In the genomic region with DNA sequence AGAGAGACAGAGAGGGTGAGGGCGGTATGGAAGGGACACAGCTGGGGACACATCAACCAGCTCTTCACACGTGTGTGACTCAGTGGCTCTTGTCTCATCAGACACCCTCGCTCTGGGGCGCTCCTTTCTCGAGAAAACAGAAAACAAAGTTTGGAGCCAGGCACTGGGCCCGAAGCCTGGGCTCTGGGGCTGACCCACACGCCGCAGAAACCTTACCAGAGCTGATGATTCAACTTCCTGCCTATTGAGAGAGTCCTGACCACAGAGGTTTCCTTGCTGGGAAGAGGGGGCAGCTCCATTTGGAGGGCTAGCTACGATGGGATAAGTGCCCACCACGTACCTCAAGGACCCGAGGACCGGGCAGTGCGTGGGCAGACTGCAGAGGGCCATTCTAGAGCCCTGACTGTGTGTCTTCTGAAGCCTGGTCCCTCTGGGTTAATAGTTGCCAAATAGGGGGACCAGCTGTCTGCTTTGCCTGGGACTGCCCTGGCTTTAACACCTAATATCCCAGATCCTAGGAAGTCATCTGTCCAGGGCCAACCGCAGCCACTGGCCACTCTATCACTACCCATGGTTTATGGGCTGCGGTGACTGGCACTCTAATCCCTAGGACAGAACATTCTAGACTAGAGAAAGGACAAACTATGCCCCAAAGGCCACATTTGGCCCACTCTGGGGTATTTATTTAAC, we compare ENCODE assay signal across 22 mouse cellular contexts. TPM values are rescaled to one million over a fixed set of nuclear protein-coding genes. Genes with fewer than 3 reads are reported as not detected.
DNase-seq lines count a peak whose midpoint lies in the region; ATAC-seq and TF ChIP-seq lines count a peak whose summit lies in the region.
"Had no signal": no experiment of that assay in that cellular context is flagged by ENCODE, and none has a peak within 500 bp of the region (broad histone marks: within the 10 kb centered on the region; RNA-seq: fewer than 3 reads in every experiment).

No protein-coding gene starts in this region.

- H3K27ac ChIP-seq in heart, embryonic 11.5 days (ENCODE audit: low read depth, low read length): no peak overlapping the region
- H3K27ac ChIP-seq in left cerebral cortex, adult 2 months: no peak overlapping the region
- no peak overlapping the region for H3K27ac ChIP-seq in midbrain, postnatal 0 days (ENCODE audit: low read depth, low read length)
- H3K27ac ChIP-seq: hindbrain, embryonic 14.5 days; limb, embryonic 12.5 days; liver, embryonic 12.5 days; lung, embryonic 15.5 days; midbrain, embryonic 15.5 days had no signal

- no peak for TF ChIP-seq CTCF in left cerebral cortex, adult 2 months (IDR thresholded peaks at IDR 0.05)
- TF ChIP-seq CTCF in midbrain, postnatal 0 days (IDR thresholded peaks at IDR 0.05): no peak

- H3K27me3 ChIP-seq in heart, embryonic 11.5 days (ENCODE audit: control insufficient read depth, insufficient read depth, low read length): no peaks in the 10 kb centered on the region
- H3K27me3 ChIP-seq in midbrain, postnatal 0 days (ENCODE audit: insufficient read depth, low read length): no peaks in the 10 kb centered on the region
- H3K27me3 ChIP-seq: limb, embryonic 12.5 days; liver, embryonic 12.5 days; lung, embryonic 15.5 days; midbrain, embryonic 15.5 days had no signal

- H3K4me1 ChIP-seq in heart, embryonic 11.5 days (ENCODE audit: control insufficient read depth, insufficient read depth, low read length): peaks cover 5% of the 10 kb centered on the region; the same call in 1 of the 2 replicates
- no peaks in the 10 kb centered on the region for H3K4me1 ChIP-seq in midbrain, postnatal 0 days (ENCODE audit: insufficient read depth, low read length)
- H3K4me1 ChIP-seq: midbrain, embryonic 15.5 days had no signal

- no peak overlapping the region for H3K4me3 ChIP-seq in heart, embryonic 11.5 days (ENCODE audit: low read depth, low read length)
- H3K4me3 ChIP-seq in left cerebral cortex, adult 2 months: no peak overlapping the region
- no peak overlapping the region for H3K4me3 ChIP-seq in midbrain, postnatal 0 days (ENCODE audit: low read depth, low read length)
- H3K4me3 ChIP-seq: erythroblast, embryonic 14.5 days; limb, embryonic 12.5 days; liver, embryonic 12.5 days; lung, embryonic 15.5 days; midbrain, embryonic 15.5 days had no signal

- no peak overlapping the region for H3K9ac ChIP-seq in heart, embryonic 11.5 days (ENCODE audit: low read depth, low read length)
- H3K9ac ChIP-seq in midbrain, postnatal 0 days (replicated peaks; ENCODE audit: low read length, poor library complexity, severe bottlenecking): no peak overlapping the region
- H3K9ac ChIP-seq: hindbrain, embryonic 14.5 days; limb, embryonic 12.5 days; liver, embryonic 12.5 days; lung, embryonic 15.5 days; midbrain, embryonic 15.5 days had no signal

- H3K4me2 ChIP-seq in heart, embryonic 11.5 days: no peak overlapping the region
- no peak overlapping the region for H3K4me2 ChIP-seq in midbrain, postnatal 0 days (ENCODE audit: low read depth, low read length, poor library complexity, severe bottlenecking)
- H3K4me2 ChIP-seq: hindbrain, embryonic 14.5 days; limb, embryonic 12.5 days; liver, embryonic 12.5 days; lung, embryonic 15.5 days; midbrain, embryonic 15.5 days had no signal

- 74% methylated on average over 15 of the region's 15 CpGs for WGBS in heart, embryonic 11.5 days (ENCODE audit: insufficient replicate concordance)
- 96% methylated on average over 15 of the region's 15 CpGs for WGBS in midbrain, postnatal 0 days

- DNase-seq in heart, adult 9 months (ENCODE audit: low spot score in 2 of 2): peak; percentile 28 to 33
- DNase-seq in NIH3T3 (ENCODE audit: low read depth): peak; percentile 80
- DNase-seq in spleen, adult 18-20 months: no peak
- no peak for DNase-seq in left cerebral cortex, adult 2 months (ENCODE audit: extremely low spot score in 1 of 2, low spot score in 2 of 2)
- DNase-seq in midbrain, postnatal 0 days (ENCODE audit: low spot score): no peak
- DNase-seq: cerebellum, adult 8-10 months; heart, postnatal 10 days; kidney, adult 8-10 months; kidney, postnatal 36 days; retina, postnatal 1 day; thymus, adult 2 months had no signal

- no peak for ATAC-seq in heart, embryonic 11.5 days (replicated peaks; ENCODE audit: insufficient number of reproducible peaks, low FRiP score, low TSS enrichment)
- ATAC-seq in hematopoietic stem cell, adult 5-6 weeks (replicated peaks in 1 of 2; ENCODE audit: insufficient read depth in 1 of 2, low FRiP score in 2 of 2, low TSS enrichment in 1 of 2, low read depth in 1 of 2, poor library complexity in 2 of 2, severe bottlenecking in 2 of 2): peak; percentile 25 to 62; a peak in 3 of 4 replicates
- no peak for ATAC-seq in midbrain, postnatal 0 days (ENCODE audit: low FRiP score)
- ATAC-seq: CD4-positive, CD25-positive, alpha-beta regulatory T cell, adult 4 months; forebrain, embryonic 16.5 days; liver, embryonic 12.5 days; midbrain, embryonic 15.5 days had no signal

- no peaks in the 10 kb centered on the region for H3K36me3 ChIP-seq in heart, embryonic 11.5 days (ENCODE audit: control insufficient read depth, insufficient read depth, low read length)
- H3K36me3 ChIP-seq in midbrain, postnatal 0 days (ENCODE audit: insufficient read depth, low read length): no peaks in the 10 kb centered on the region
- H3K36me3 ChIP-seq: G1E; limb, embryonic 12.5 days; liver, embryonic 12.5 days; lung, embryonic 15.5 days; midbrain, embryonic 15.5 days had no signal

- intact Hi-C loops in left cerebral cortex, adult 2 months (cut with DNase I): no loop called here

- H3K9me3 ChIP-seq in heart, embryonic 11.5 days (replicated peaks; ENCODE audit: control insufficient read depth, low read length): no peaks in the 10 kb centered on the region; the same call in 1 of the 2 replicates
- no peaks in the 10 kb centered on the region for H3K9me3 ChIP-seq in midbrain, postnatal 0 days (ENCODE audit: low read length)
- H3K9me3 ChIP-seq: G1E; lung, embryonic 15.5 days; midbrain, embryonic 15.5 days had no signal

RNA-seq across cellular contexts. Expression of gene Jade2, which starts 23.7 kb away (rescaled TPM):
- polyA plus RNA-seq in heart, embryonic 11.5 days (2014; fragmentation: Nextera tagmentation; extraction: Ambion mirVana): 0.21 and 0.46 TPM in 2 replicates
- 16.3 and 17.0 TPM in 2 replicates for total RNA-seq in hematopoietic stem cell, adult 5-6 weeks (2017)
- total RNA-seq in left cerebral cortex, adult 2 months (2021): 10 to 100 TPM; 49.6 to 60.3 TPM
- total RNA-seq in midbrain, postnatal 0 days (2014; rRNA removed): 3.6 and 3.7 TPM in 2 replicates
- 0.95 and 0.98 TPM in 2 replicates for polyA plus RNA-seq in midbrain, postnatal 0 days (2015; fragmentation: Nextera tagmentation; extraction: Ambion mirVana)

Comparison
In these comparisons a context has a peak if more than half of its experiments do, and no peak if none do; other contexts are left out.
1. DNase-seq: peak in heart, adult 9 months (2 of 2) and NIH3T3 (single experiment); none in spleen, adult 18-20 months (0 of 2), left cerebral cortex, adult 2 months (0 of 2) and midbrain, postnatal 0 days (single experiment).
2. ATAC-seq: peak in hematopoietic stem cell, adult 5-6 weeks (2 of 2); none in heart, embryonic 11.5 days (single experiment) and midbrain, postnatal 0 days (single experiment).